Mouse (Mus musculus): Measurements from ENCODE around the gene Igfbp6.
"Not testable (repeated sequence)": the region's sequence is repeated elsewhere in the genome, so short reads cannot be mapped to it uniquely, and the experiment has no call there.

Igfbp6 gene

GRCm38 (mm10) chr15:102136129-102136758 lies 7.9 kb upstream of the Igfbp6 start, which contains the start of gene Spryd3:
Gene Spryd3 (minus strand): TSS chr15:102136234.
- peak; percentile 99 for DNase-seq (ENCODE audit: low spot score)

GRCm38 (mm10) chr15:102141120-102141519 lies 3.0 kb upstream of the Igfbp6 start:
- DNase-seq (ENCODE audit: low spot score), result no peak

- DNase-seq (ENCODE audit: low spot score), result no peak
Observed at GRCm38 (mm10) chr15:102142914-102143912, 949 bp upstream of the Igfbp6 start.

GRCm38 (mm10) chr15:102144726-102145125 lies 564 bp downstream of the Igfbp6 start:
- no peak for DNase-seq (ENCODE audit: low spot score)

GRCm38 (mm10) chr15:102145330-102145729 lies 1.2 kb downstream of the Igfbp6 start:
- no peak for DNase-seq (ENCODE audit: low spot score)

GRCm38 (mm10) chr15:102146089-102146488 lies 1.9 kb downstream of the Igfbp6 start:
- no peak for DNase-seq (ENCODE audit: low spot score)

- no peak for DNase-seq (ENCODE audit: low spot score)
Observed at GRCm38 (mm10) chr15:102146882-102147281, 2.7 kb downstream of the Igfbp6 start.

GRCm38 (mm10) chr15:102147674-102148402 lies 3.7 kb downstream of the Igfbp6 start:
- no peak for DNase-seq (ENCODE audit: low spot score)

GRCm38 (mm10) chr15:102149561-102149960 lies 5.4 kb downstream of the Igfbp6 start:
- DNase-seq (ENCODE audit: low spot score), result peak; percentile 70

GRCm38 (mm10) chr15:102150301-102151135 lies 6.4 kb downstream of the Igfbp6 start, which contains the start of gene Soat2:
Gene Soat2 (plus strand): TSS chr15:102150526.
- peak; percentile 84 for DNase-seq (ENCODE audit: low spot score)

GRCm38 (mm10) chr15:102152646-102153045 lies 8.5 kb downstream of the Igfbp6 start:
- DNase-seq (ENCODE audit: low spot score), result peak; percentile 69

- not testable (repeated sequence) for DNase-seq (ENCODE audit: low spot score)
Observed at GRCm38 (mm10) chr15:102155006-102155405, 10.8 kb downstream of the Igfbp6 start.

- no peak for DNase-seq (ENCODE audit: low spot score)
Observed at GRCm38 (mm10) chr15:102156836-102157235, 12.7 kb downstream of the Igfbp6 start.

GRCm38 (mm10) chr15:102160415-102161060 lies 16.4 kb downstream of the Igfbp6 start:
- DNase-seq (ENCODE audit: low spot score), result no peak

- DNase-seq (ENCODE audit: low spot score), result no peak
Observed at GRCm38 (mm10) chr15:102163900-102164693, 19.9 kb downstream of the Igfbp6 start.

- no peak for DNase-seq (ENCODE audit: low spot score)
Observed at GRCm38 (mm10) chr15:102165468-102166100, 21.4 kb downstream of the Igfbp6 start.

GRCm38 (mm10) chr15:102167620-102168021 lies 23.5 kb downstream of the Igfbp6 start:
- DNase-seq (ENCODE audit: low spot score), result no peak

GRCm38 (mm10) chr15:102169064-102169463 lies 24.9 kb downstream of the Igfbp6 start:
- DNase-seq (ENCODE audit: low spot score), result no peak

GRCm38 (mm10) chr15:102173581-102173980 lies 29.4 kb downstream of the Igfbp6 start:
- DNase-seq (ENCODE audit: low spot score), result no peak
